Mouse (Mus musculus) embryonic fibroblast, embryonic 13.5 days (primary cell): Measurements from ENCODE around the gene Mrpl24. TPM values are rescaled to one million over a fixed set of nuclear protein-coding genes. Genes with fewer than 3 reads are reported as not detected.
"Not testable (repeated sequence)": the region's sequence is repeated elsewhere in the genome, so short reads cannot be mapped to it uniquely, and the experiment has no call there.

Experiments
- H3K27ac ChIP-seq: 2 replicates; pipeline ENCODE4 v1.5.1; 2012; ENCODE audit warnings: low read length, control low read depth, inconsistent platforms; ENCODE audit not compliant: insufficient read depth
- H3K4me1 ChIP-seq: 2 replicates; pipeline ENCODE4 v1.6.1; 2011; ENCODE audit warnings: low read length; ENCODE audit not compliant: control insufficient read depth, insufficient read depth
- H3K4me3 ChIP-seq: 2 replicates; pipeline ENCODE4 v1.5.1; 2011; ENCODE audit warnings: mild to moderate bottlenecking, control low read depth, low read length; ENCODE audit not compliant: insufficient read depth
- CTCF ChIP-seq: IDR thresholded peaks from 2 replicates; pipeline ENCODE4 v1.5.1; 2011; ENCODE audit warnings: mild to moderate bottlenecking, control low read depth, low read length, moderate library complexity, borderline replicate concordance; ENCODE audit not compliant: insufficient read depth
- POLR2A ChIP-seq: IDR thresholded peaks from 2 replicates; pipeline ENCODE4 v1.6.1; 2011; ENCODE audit warnings: low read depth, mild to moderate bottlenecking, control low read depth, low read length, moderate library complexity
- polyA plus RNA-seq: library from polyadenylated mRNA; stranded (reverse); fragments of >200 nt; gene quantifications from 2 replicates; pipeline ENCODE4 v1.2.4, GENCODE M21; 2011; ENCODE audit warnings: low read depth; ENCODE audit not compliant: missing spikeins, insufficient read length

Mrpl24 gene
- polyA plus RNA-seq: 130 and 167 TPM in 2 replicates

- TF ChIP-seq CTCF: no peak
- peak; percentile 62 for TF ChIP-seq POLR2A
- H3K4me3 ChIP-seq: peak within 1 kb of the TSS; percentile 76
- H3K4me1 ChIP-seq: 0 out of 2 replicates have a peak, but pooled peaks cover 2% of the 10 kb centered on the region
- H3K27ac ChIP-seq: peak within 1 kb of the TSS; percentile 81
These were observed at the start of gene Mrpl24 for GRCm38 (mm10) chr3:87919336-87920108. Gene Mrpl24, plus strand, starts transcription at chr3:87919506.

- H3K4me3 ChIP-seq: no peak overlapping the region
- H3K4me1 ChIP-seq: no peaks in the 10 kb centered on the region
- H3K27ac ChIP-seq: no peak overlapping the region
- TF ChIP-seq POLR2A (no peak), CTCF (no peak)
These were observed 41.6 kb upstream of the Mrpl24 start for GRCm38 (mm10) chr3:87877730-87878129.

GRCm38 (mm10) chr3:87884291-87884690 is 35.0 kb upstream of the Mrpl24 start:
- Histone ChIP-seq H3K4me3 (peak overlapping the region; percentile 84), H3K27ac (no peak overlapping the region), H3K4me1 (no peaks in the 10 kb centered on the region)
- no peak for TF ChIP-seq CTCF
- no peak for TF ChIP-seq POLR2A

GRCm38 (mm10) chr3:87884708-87885251 is 34.5 kb upstream of the Mrpl24 start:
- TF ChIP-seq CTCF (no peak), POLR2A (peak; percentile 47)
- H3K4me1 ChIP-seq: no peaks in the 10 kb centered on the region
- H3K4me3 ChIP-seq: peak overlapping the region; percentile 84
- H3K27ac ChIP-seq: peak overlapping the region; percentile 58; the same call in 1 of the 2 replicates

GRCm38 (mm10) chr3:87885281-87886003 is 33.9 kb upstream of the Mrpl24 start, which contains the start of gene Prcc:
Gene Prcc, minus strand, starts transcription at chr3:87885608.
- peak; percentile 67 for TF ChIP-seq POLR2A
- no peak for TF ChIP-seq CTCF
- no peaks in the 10 kb centered on the region for H3K4me1 ChIP-seq
- peak within 1 kb of the TSS; percentile 58 for H3K27ac ChIP-seq
- peak within 1 kb of the TSS; percentile 84 for H3K4me3 ChIP-seq

GRCm38 (mm10) chr3:87886004-87886365 is 33.3 kb upstream of the Mrpl24 start:
- H3K4me3 ChIP-seq: peak overlapping the region; percentile 41
- H3K27ac ChIP-seq: no peak overlapping the region
- TF ChIP-seq CTCF (no peak), POLR2A (no peak)
- H3K4me1 ChIP-seq: no peaks in the 10 kb centered on the region

GRCm38 (mm10) chr3:87886416-87886815 is 32.9 kb upstream of the Mrpl24 start:
- Histone ChIP-seq H3K4me3 (no peak overlapping the region), H3K4me1 (no peaks in the 10 kb centered on the region), H3K27ac (no peak overlapping the region)
- TF ChIP-seq CTCF (no peak), POLR2A (no peak)

- H3K4me3 ChIP-seq, H3K4me1 ChIP-seq, H3K27ac ChIP-seq: not testable (repeated sequence)
These were observed 31.9 kb upstream of the Mrpl24 start for GRCm38 (mm10) chr3:87887400-87887799.

GRCm38 (mm10) chr3:87891481-87891880 is 27.8 kb upstream of the Mrpl24 start:
- H3K4me3 ChIP-seq: no peak overlapping the region
- no peaks in the 10 kb centered on the region for H3K4me1 ChIP-seq
- TF ChIP-seq CTCF (no peak), POLR2A (no peak)
- no peak overlapping the region for H3K27ac ChIP-seq

- Histone ChIP-seq H3K4me1 (no peaks in the 10 kb centered on the region), H3K4me3 (no peak overlapping the region), H3K27ac (no peak overlapping the region)
- no peak for TF ChIP-seq CTCF
- TF ChIP-seq POLR2A: no peak
These were observed 25.9 kb upstream of the Mrpl24 start for GRCm38 (mm10) chr3:87893367-87893905.

GRCm38 (mm10) chr3:87899266-87899665 is 20.0 kb upstream of the Mrpl24 start:
- Histone ChIP-seq H3K27ac (no peak overlapping the region), H3K4me1 (no peaks in the 10 kb centered on the region), H3K4me3 (no peak overlapping the region)
- TF ChIP-seq POLR2A (no peak), CTCF (no peak)
